Mouse (Mus musculus) liver, embryonic 12.5 days (tissue): ENCODE measurements around the gene Zfp771. TPM values are rescaled to one million over a fixed set of nuclear protein-coding genes. Genes with fewer than 3 reads are reported as not detected.

Source experiments
- ATAC-seq: fragments of 200-750 bp; cut with Nextera tagmentation; 2 replicates; pipeline ENCODE4 v1.8.0; 2017; ENCODE audit warnings: moderate number of reproducible peaks, mild to moderate bottlenecking, moderate library complexity
- H3K27ac ChIP-seq: fragments of 300-500 bp; sonication (generic); 2 replicates; pipeline ENCODE4 v1.5.1; 2016; ENCODE audit warnings: mild to moderate bottlenecking
- H3K27me3 ChIP-seq: fragments of 300-500 bp; sonication (generic); replicated peaks from 2 replicates; pipeline ENCODE4 v1.6.1; 2016; ENCODE audit warnings: mild to moderate bottlenecking, moderate library complexity
- H3K36me3 ChIP-seq: fragments of 300-500 bp; sonication (generic); 2 replicates; pipeline ENCODE4 v1.6.1; 2016; ENCODE audit warnings: mild to moderate bottlenecking, moderate library complexity
- H3K4me1 ChIP-seq: fragments of 300-500 bp; sonication (generic); 2 replicates; pipeline ENCODE4 v1.6.1; 2016
- H3K4me2 ChIP-seq: fragments of 300-500 bp; sonication (generic); 2 replicates; pipeline ENCODE4 v1.6.1; 2016; ENCODE audit warnings: mild to moderate bottlenecking, moderate library complexity
- H3K4me3 ChIP-seq: fragments of 300-500 bp; sonication (generic); 2 replicates; pipeline ENCODE4 v1.5.1; 2016; ENCODE audit warnings: mild to moderate bottlenecking, moderate library complexity
- H3K9ac ChIP-seq: fragments of 300-500 bp; sonication (generic); 2 replicates; pipeline ENCODE4 v1.6.1; 2016; ENCODE audit warnings: mild to moderate bottlenecking, moderate library complexity
- H3K9me3 ChIP-seq: fragments of 300-500 bp; sonication (generic); replicated peaks from 2 replicates; pipeline ENCODE4 v1.6.1; 2016; ENCODE audit warnings: mild to moderate bottlenecking, moderate library complexity
- whole genome bisulfite sequencing: fragments of 180-500 bp; shearing (Covaris S2); methylation state at CpG from one replicate; pipeline ENCODE4 v1.1.7; 2016; ENCODE audit not compliant: insufficient replicate concordance; 5-methylcytosine and 5-hydroxymethylcytosine counted together
- polyA plus RNA-seq: library from polyadenylated mRNA; unstranded; fragments of >200 nt; fragmentation: Nextera tagmentation; extraction: Ambion mirVana; gene quantifications from 2 replicates; pipeline ENCODE4 v1.2.1, GENCODE M21; 2016

Gene Zfp771
- polyA plus RNA-seq, 1 experiment from 2014 or later, result 31.6 TPM

- ATAC-seq, result no peak
- H3K9me3 ChIP-seq, result no peaks in the 10 kb centered on the region
- peaks cover 3% of the 10 kb centered on the region; the same call in 1 of the 2 replicates for H3K36me3 ChIP-seq
- no peak overlapping the region for H3K9ac ChIP-seq
- H3K27me3 ChIP-seq, result no peaks in the 10 kb centered on the region
- 79% methylated on average over 5 of the region's 5 CpGs for WGBS
- H3K4me3 ChIP-seq, result no peak overlapping the region
- H3K27ac ChIP-seq, result no peak overlapping the region; the same call in 1 of the 2 replicates
- no peak overlapping the region for H3K4me2 ChIP-seq
- H3K4me1 ChIP-seq, result peaks cover 64% of the 10 kb centered on the region
These were observed 32.9 kb upstream of the Zfp771 start for GRCm38 (mm10) chr7:127211014-127211745.

DNA sequence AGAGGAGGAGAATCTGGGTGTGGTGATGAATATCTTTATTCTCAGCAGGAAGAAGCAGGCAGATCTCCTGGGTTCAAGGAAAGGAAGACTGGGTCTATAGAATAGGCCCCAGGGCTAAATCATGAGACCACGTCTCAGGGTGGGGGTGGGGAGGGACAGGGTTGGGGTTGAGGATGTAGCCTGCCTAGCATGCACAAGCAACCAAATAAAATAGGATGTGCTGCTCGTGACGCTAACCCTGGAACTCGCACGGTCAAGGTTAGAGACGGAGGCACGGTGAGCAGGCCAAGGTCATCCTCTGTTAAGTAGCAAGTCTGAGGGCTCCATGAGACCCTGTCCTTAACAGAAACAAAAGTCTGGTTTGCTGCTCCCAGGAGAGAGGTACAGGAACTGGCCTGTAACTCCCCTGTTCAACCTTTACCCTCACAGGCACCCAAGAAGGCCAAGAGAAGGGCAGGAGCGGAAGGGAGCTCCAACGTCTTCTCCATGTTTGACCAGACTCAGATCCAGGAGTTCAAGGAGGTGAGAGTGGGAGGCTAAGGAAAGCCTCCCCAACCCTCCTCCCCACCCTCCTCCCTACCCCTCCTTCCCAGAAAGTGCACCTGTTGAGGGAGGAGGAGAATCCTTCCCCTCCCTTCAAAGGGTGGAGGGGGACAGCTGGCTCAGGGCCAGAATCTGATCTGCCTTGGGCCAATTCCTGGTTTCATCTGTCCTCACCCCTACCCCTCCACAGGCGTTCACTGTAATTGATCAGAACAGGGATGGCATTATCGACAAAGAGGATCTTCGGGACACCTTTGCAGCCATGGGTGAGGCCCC lies 31.4 kb upstream of the Zfp771 start:
- 82% methylated on average over 12 of the region's 12 CpGs for WGBS
- peaks cover 68% of the 10 kb centered on the region for H3K4me1 ChIP-seq

DNA sequence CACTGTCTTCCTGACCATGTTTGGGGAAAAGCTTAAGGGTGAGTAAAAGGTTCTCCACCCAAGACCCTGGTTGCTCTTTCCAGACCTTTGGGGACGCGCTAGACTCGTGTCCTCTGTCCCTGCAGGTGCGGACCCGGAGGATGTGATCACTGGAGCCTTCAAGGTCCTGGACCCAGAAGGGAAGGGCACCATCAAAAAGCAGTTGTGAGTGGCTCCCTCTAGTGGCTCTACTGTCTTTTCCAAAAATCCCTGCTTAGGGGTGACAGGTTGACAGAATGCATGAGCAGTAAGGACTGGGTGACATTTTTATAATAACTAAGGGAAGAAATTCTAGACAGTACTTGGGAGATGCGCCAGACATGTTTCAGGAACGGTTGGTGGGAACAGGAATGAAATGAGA lies 30.6 kb upstream of the Zfp771 start:
- H3K9ac ChIP-seq, result no peak overlapping the region
- peaks cover 76% of the 10 kb centered on the region for H3K4me1 ChIP-seq
- no peak overlapping the region for H3K4me3 ChIP-seq
- WGBS, result 27% methylated on average over 7 of the region's 7 CpGs
- H3K9me3 ChIP-seq, result no peaks in the 10 kb centered on the region
- H3K36me3 ChIP-seq, result no peaks in the 10 kb centered on the region
- no peaks in the 10 kb centered on the region for H3K27me3 ChIP-seq
- H3K27ac ChIP-seq, result no peak overlapping the region
- ATAC-seq, result no peak
- H3K4me2 ChIP-seq, result no peak overlapping the region

More for the DNA sequence above, 31.4 kb upstream of the Zfp771 start:
- Histone ChIP-seq H3K9ac (no peak overlapping the region), H3K36me3 (no peaks in the 10 kb centered on the region), H3K4me3 (no peak overlapping the region), H3K9me3 (no peaks in the 10 kb centered on the region), H3K27ac (no peak overlapping the region), H3K27me3 (no peaks in the 10 kb centered on the region), H3K4me2 (no peak overlapping the region)
- ATAC-seq, result no peak

GRCm38 (mm10) chr7:127213930-127214329 lies 30.1 kb upstream of the Zfp771 start:
- no peak for ATAC-seq
- Histone ChIP-seq H3K4me1 (peaks cover 81% of the 10 kb centered on the region), H3K9me3 (no peaks in the 10 kb centered on the region), H3K9ac (no peak overlapping the region), H3K36me3 (no peaks in the 10 kb centered on the region), H3K4me3 (no peak overlapping the region), H3K4me2 (no peak overlapping the region), H3K27me3 (no peaks in the 10 kb centered on the region), H3K27ac (no peak overlapping the region)
- 64% methylated on average over 12 of the region's 12 CpGs for WGBS

- no peaks in the 10 kb centered on the region for H3K27me3 ChIP-seq
- H3K4me1 ChIP-seq, result peaks cover 83% of the 10 kb centered on the region
- H3K4me2 ChIP-seq, result peak overlapping the region; percentile 61
- H3K4me3 ChIP-seq, result no peak overlapping the region
- no peaks in the 10 kb centered on the region for H3K9me3 ChIP-seq
- ATAC-seq, result no peak
- H3K9ac ChIP-seq, result peak overlapping the region; percentile 37; the same call in 1 of the 2 replicates
- WGBS, result 58% methylated on average over 21 of the region's 21 CpGs
- H3K27ac ChIP-seq, result peak overlapping the region; percentile 39; the same call in 1 of the 2 replicates
- no peaks in the 10 kb centered on the region for H3K36me3 ChIP-seq
These were observed 29.6 kb upstream of the Zfp771 start for GRCm38 (mm10) chr7:127214521-127214920.

DNA sequence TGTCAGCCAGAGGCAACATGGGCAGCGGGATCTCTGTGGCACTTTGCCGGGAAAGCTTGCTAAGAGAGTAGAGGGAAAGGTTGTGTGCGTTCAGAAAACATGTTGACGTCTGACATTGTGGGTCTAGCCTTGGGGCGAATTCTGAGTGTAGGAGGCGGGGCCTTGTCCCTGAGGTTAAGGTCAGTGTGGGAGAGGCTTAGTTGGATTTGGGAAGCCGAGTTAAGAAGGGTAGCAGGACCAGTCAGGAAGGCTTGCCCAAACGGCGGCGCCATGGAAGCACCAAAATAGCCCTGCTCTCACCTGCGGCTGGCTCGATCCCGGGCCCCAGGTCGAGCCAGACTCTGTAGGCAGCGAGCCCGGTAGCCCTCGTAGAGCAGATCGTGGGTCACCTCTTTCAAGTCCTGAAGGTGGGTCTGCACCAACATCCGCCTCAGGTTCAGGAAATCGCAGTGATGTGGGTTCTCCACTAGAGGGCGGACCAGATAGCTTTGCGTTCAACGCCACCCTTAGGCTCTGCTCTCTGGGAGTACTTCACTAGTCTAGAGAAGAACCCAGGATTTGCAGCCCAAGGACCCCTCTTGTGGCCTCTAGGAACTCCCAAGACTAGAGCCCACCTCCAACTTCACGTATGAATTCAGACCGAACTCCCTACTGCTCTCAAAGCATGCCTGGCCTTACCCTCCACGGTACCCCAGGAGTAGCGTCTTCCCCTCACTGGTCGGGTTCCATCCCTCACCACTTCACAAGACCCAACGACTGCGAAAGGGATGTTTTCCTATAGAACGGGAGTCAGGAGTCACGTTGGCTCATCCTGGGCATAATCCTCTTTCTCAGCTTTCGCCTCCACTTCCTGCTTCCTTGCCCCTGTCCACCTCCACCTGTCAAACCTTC lies 28.8 kb upstream of the Zfp771 start:
- peaks cover 77% of the 10 kb centered on the region for H3K4me1 ChIP-seq
- H3K4me3 ChIP-seq, result peak overlapping the region; percentile 31
- 27% methylated on average over 33 of the region's 33 CpGs for WGBS
- H3K36me3 ChIP-seq, result no peaks in the 10 kb centered on the region
- no peaks in the 10 kb centered on the region for H3K27me3 ChIP-seq
- peak; percentile 33 for ATAC-seq
- H3K4me2 ChIP-seq, result peak overlapping the region; percentile 61
- H3K9me3 ChIP-seq, result no peaks in the 10 kb centered on the region
- peak overlapping the region; percentile 39 for H3K27ac ChIP-seq
- peak overlapping the region; percentile 37; the same call in 1 of the 2 replicates for H3K9ac ChIP-seq

DNA sequence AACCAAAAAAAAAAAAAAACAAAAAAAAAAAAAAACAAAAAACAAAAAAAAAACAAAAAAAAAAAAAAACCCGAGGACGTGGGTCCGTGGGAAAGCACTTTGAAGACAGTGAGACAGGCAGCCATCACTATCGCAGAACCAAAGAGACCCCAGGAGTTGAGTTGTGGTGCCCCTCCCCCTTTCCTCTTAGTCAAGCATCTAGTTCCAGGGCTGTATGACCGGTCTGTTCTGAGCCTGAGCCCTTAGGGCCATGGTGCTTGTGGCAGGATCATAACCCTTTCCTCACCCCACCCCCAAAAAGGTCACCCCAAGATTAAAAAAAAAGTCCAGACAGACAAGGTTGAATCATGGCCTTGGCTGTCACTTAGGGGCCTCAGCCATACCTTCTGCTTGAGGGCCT lies 27.8 kb upstream of the Zfp771 start:
- ATAC-seq, result no peak
- H3K36me3 ChIP-seq, result no peaks in the 10 kb centered on the region
- peaks cover 68% of the 10 kb centered on the region for H3K4me1 ChIP-seq
- WGBS, result 87% methylated on average over 5 of the region's 5 CpGs
- H3K4me2 ChIP-seq, result 0 out of 2 replicates have a peak overlapping the region, but pooled peaks have one; percentile 51
- H3K9me3 ChIP-seq, result no peaks in the 10 kb centered on the region
- H3K27ac ChIP-seq, result peak overlapping the region; percentile 90
- no peak overlapping the region for H3K9ac ChIP-seq
- no peaks in the 10 kb centered on the region for H3K27me3 ChIP-seq
- H3K4me3 ChIP-seq, result no peak overlapping the region

DNA sequence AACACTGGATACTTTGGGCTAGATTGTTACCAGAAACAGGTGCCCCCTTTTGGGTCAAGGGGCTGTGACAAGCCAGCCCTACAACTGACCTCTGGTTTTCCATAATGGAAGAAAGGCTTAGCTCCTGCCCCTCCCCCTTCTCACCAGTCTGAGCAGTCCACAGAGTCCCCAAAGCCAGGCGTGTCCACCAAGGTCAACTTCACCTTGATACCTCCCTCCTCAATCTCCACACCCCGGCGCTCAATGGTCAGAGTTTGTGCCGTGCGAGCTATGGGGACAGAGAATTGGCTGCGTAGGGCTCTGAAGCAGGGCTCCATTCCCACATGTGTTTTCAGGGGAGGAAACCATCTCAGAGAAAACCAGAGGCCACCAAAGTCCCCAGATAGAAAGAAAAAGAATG lies 26.6 kb upstream of the Zfp771 start:
- WGBS, result 71% methylated on average over 6 of the region's 6 CpGs
- ATAC-seq, result no peak
- H3K27ac ChIP-seq, result peak overlapping the region; percentile 90
- H3K9ac ChIP-seq, result peak overlapping the region; percentile 49
- H3K27me3 ChIP-seq, result no peaks in the 10 kb centered on the region
- peaks cover 62% of the 10 kb centered on the region for H3K4me1 ChIP-seq
- H3K36me3 ChIP-seq, result no peaks in the 10 kb centered on the region
- no peaks in the 10 kb centered on the region for H3K9me3 ChIP-seq
- H3K4me2 ChIP-seq, result peak overlapping the region; percentile 51
- H3K4me3 ChIP-seq, result peak overlapping the region; percentile 23; the same call in 1 of the 2 replicates

GRCm38 (mm10) chr7:127217901-127218642 lies 26.0 kb upstream of the Zfp771 start:
- Histone ChIP-seq H3K4me1 (peaks cover 63% of the 10 kb centered on the region), H3K27me3 (no peaks in the 10 kb centered on the region), H3K9ac (peak overlapping the region; percentile 49), H3K9me3 (no peaks in the 10 kb centered on the region), H3K4me2 (peak overlapping the region; percentile 51), H3K27ac (peak overlapping the region; percentile 90), H3K36me3 (no peaks in the 10 kb centered on the region), H3K4me3 (peak overlapping the region; percentile 23)
- WGBS, result 37% methylated on average over 10 of the region's 10 CpGs
- peak; percentile 11; the same call in 1 of the 2 replicates for ATAC-seq

DNA sequence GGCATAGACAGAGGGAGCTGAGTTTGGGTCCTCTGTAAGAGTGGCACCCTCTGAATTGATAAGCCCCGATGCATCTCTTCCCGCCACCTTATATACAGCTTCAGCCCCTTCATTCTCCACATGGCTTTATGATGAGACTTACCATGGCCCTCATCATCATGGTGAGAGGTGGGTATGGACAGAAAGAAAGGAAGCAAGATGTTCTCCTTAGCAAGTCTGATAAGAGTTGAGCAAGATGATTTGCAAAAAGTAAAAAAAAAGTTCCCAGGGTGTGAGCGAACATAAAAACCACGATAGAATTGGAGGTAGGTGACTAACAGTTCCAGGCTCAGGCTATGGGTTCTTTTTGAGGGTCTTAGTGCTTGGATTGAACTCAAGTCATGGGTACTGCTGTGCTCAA lies 25.4 kb upstream of the Zfp771 start:
- 26% methylated on average over 4 of the region's 4 CpGs for WGBS
- H3K9ac ChIP-seq, result peak overlapping the region; percentile 49
- H3K4me1 ChIP-seq, result peaks cover 68% of the 10 kb centered on the region
- peak overlapping the region; percentile 90 for H3K27ac ChIP-seq
- no peaks in the 10 kb centered on the region for H3K36me3 ChIP-seq
- no peaks in the 10 kb centered on the region for H3K27me3 ChIP-seq
- 0 out of 2 replicates have a peak overlapping the region, but pooled peaks have one; percentile 23 for H3K4me3 ChIP-seq
- peak overlapping the region; percentile 51 for H3K4me2 ChIP-seq
- no peaks in the 10 kb centered on the region for H3K9me3 ChIP-seq
- peak; percentile 61 for ATAC-seq

DNA sequence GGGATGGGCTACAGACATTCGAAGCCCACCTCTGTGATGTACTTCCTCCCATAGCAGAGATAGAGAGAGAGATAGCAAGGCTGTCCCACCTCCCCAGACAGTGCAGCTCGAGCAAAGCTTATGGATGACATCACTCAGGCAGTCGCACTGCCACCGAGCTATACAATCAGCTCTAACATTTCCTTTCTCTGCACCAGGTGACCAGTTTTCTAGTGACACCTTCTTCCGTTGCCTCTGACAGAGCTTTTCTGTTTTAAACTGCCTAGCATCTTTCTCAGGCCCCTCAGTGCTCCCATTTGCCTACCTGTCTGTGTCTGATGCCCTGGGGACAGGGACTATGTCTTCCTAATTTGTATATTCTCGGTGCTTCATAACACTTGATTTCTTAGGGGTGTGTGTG lies 23.6 kb upstream of the Zfp771 start:
- peaks cover 69% of the 10 kb centered on the region for H3K4me1 ChIP-seq

More for the DNA sequence above, 23.6 kb upstream of the Zfp771 start:
- H3K4me3 ChIP-seq, result no peak overlapping the region
- no peaks in the 10 kb centered on the region for H3K27me3 ChIP-seq
- no peaks in the 10 kb centered on the region for H3K9me3 ChIP-seq
- H3K36me3 ChIP-seq, result no peaks in the 10 kb centered on the region
- no peak overlapping the region for H3K4me2 ChIP-seq
- H3K9ac ChIP-seq, result no peak overlapping the region
- H3K27ac ChIP-seq, result peak overlapping the region; percentile 15
- WGBS, result 49% methylated on average over 6 of the region's 6 CpGs
- no peak for ATAC-seq
